Mouse (Mus musculus) central nervous system, embryonic 14 days (tissue): ENCODE measurements around the gene Plcd1. TPM values are rescaled to one million over a fixed set of nuclear protein-coding genes. Genes with fewer than 3 reads are reported as not detected.

Experiments
- polyA plus RNA-seq: library from polyadenylated mRNA; depleted of rRNA; stranded (reverse); fragments of >200 nt; gene quantifications from 2 replicates; pipeline ENCODE4 v1.2.3, GENCODE M21; 2012; rRNA removed

Gene Plcd1
- polyA plus RNA-seq, result 21.7 and 35.2 TPM in 2 replicates

DNA sequence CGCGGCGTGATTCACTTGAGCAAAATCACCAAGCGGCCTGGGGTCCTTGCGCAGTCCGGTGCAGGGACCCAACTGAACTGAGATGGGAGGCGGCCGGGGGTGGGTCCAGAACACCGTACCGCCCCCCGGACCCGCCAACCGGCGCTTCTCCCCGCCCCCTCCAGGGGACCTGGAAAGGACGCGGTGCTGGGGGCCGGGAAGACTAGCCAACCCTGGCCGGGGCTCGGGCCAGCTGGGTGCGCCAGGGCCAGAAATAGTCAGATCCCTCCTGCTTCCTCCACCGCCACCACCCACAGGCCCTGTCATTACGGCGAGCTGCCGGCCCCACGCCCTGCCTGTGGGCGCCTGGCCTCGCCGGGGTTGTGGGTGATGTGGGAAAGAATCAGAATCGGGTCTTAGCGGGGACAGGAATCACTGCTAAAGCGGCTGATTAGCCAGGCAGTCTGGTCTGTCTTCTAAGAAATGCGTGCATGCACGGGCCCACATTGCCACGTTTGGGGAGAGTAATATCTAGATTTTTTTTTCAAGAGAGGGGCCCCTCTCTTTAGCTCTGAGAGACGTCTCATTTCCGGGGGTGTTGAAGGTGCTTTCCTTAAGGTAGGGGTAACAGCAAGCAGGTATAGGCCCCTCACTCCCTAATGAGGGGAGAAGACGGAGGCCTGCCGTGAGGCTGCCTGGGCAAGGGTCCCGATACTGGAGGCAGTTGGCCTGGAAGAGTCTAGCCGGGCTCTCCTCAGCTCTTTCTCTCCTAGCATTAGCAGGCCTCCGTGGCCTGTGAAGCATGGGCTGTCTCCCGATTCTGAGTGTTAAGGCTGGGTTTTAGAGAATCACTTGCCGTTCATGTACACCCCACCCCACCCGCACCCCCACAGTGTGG, at the start of gene Plcd1:
TSS of gene Plcd1 (minus strand) at position 84 of the 877 bp plus-strand sequence.

DNA sequence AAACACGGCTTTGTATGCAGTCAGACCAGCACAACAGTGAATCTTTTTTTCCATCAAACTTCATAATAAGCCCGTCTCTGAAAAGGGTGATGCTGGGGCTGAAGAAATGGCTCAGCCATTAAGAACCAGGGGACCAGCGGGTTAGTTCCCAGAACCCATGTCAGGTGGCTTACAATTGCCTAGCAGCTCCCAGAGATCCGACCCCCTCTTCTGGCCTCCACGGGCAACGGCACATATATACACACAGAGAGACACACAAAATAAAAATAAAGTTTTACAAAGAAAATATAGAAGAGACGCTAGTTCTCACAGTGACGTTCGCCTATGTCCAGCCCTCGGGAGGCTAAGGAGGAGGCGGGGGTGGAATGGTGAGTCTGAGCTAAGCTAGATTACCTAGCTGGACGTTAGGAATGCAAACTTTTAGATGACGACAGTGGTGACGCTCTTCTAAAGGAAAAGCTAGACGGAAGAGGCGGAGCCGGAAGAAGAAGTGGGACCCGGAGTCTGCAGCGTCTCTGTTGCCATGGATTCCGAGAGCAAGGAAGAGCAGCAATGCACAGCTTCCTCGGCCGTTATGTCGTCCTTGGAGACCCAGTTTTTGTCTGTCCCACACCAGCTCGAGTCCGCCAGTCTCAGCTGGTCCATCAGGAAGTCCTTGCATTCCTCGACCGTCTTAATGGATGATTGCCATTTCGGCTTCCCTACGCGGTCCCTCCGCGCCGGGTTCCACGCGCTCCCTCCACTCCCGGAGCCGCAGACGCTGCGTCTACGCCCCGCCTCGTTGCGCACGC, 8.9 kb upstream of the Plcd1 start, which contains the start of gene Dlec1:
TSS of gene Dlec1 (plus strand) at position 487 of the 791 bp plus-strand sequence.

DNA sequence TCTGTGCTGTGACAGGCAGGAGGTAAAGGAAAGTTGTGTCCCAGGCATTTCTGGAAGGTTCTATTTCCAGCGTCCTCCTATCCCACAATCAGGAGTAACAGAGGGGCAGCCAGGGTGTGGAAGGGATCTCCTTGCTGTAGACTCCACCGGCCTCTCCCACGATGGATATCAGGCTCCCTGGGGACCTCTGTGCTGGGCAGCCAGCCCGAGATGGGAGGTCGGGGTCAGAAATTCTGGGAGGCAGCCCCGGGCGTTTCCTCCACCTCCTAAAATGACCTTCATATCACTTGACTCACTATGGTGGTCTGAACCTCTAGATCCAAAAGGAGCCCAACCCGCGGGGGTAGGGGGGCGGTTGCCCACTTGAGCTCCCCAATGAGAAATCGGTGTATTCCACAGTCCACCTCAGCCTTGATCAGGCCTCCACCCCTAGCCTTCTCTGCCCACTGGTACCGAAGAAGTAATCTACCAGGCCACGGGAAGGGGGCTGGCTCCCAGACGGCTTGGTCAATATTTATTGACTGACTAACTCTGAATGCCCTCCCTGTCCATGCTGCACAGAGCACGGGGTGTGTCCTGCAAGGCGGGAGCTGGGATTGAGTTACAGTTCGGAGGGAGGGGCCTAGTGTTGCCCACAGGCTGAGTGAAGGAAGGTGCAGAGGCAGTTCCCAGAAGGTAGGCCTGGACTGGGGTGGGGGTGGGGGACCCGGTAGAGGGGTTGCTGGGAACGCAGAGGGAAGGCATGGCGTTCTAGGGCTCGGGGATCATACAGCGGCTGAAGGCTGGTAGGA, 41.0 kb downstream of the Plcd1 start, which contains the start of gene Vill:
TSS of gene Vill (plus strand) at position 625 of the 791 bp plus-strand sequence.

Other genes with a start within 250 kb of the Plcd1 start
- gene Ctdspl, start 167.0 kb downstream of the Plcd1 start, polyA plus RNA-seq, result 13.4 and 19.2 TPM in 2 replicates
- 6.8 and 13.2 TPM in 2 replicates for gene Vill, start 40.7 kb downstream of the Plcd1 start, polyA plus RNA-seq
- 1.6 and 2.1 TPM in 2 replicates for gene Dlec1, start 9.0 kb upstream of the Plcd1 start, polyA plus RNA-seq
- 1.8 and 2.3 TPM in 2 replicates for gene Acaa1b, start 63.6 kb upstream of the Plcd1 start, polyA plus RNA-seq
- gene Gm47289, start 65.7 kb upstream of the Plcd1 start, polyA plus RNA-seq, result not detected in 2 replicates
- gene Slc22a13, start 115.6 kb upstream of the Plcd1 start, polyA plus RNA-seq, result 0.05 and 0.06 TPM in 2 replicates
- gene Oxsr1, start 228.9 kb upstream of the Plcd1 start, polyA plus RNA-seq, result 47.6 and 51.5 TPM in 2 replicates
- 127 and 141 TPM in 2 replicates for gene Acaa1a, start 246.2 kb upstream of the Plcd1 start, polyA plus RNA-seq
- gene Myd88, start 247.9 kb upstream of the Plcd1 start, polyA plus RNA-seq, result 4.7 and 6.6 TPM in 2 replicates